Mouse (Mus musculus) spleen, adult 10 weeks (tissue): ENCODE data around the gene Itgb2l. TPM values are rescaled to one million over a fixed set of nuclear protein-coding genes. Genes with fewer than 3 reads are reported as not detected.

Experiments used
- polyA plus RNA-seq: library from polyadenylated mRNA; stranded (reverse); fragments of 350-450 nt; fragmentation: Illumina TruSeq; extraction: RNeasy Lipid Tissue Mini Kit (QIAGEN cat#74804); gene quantifications from one replicate; pipeline ENCODE4 v1.2.3, GENCODE M21; 2015; ENCODE audit warnings: low replicate concordance; ENCODE audit not compliant: insufficient read depth

Gene Itgb2l
- 0.17 TPM for polyA plus RNA-seq

DNA sequence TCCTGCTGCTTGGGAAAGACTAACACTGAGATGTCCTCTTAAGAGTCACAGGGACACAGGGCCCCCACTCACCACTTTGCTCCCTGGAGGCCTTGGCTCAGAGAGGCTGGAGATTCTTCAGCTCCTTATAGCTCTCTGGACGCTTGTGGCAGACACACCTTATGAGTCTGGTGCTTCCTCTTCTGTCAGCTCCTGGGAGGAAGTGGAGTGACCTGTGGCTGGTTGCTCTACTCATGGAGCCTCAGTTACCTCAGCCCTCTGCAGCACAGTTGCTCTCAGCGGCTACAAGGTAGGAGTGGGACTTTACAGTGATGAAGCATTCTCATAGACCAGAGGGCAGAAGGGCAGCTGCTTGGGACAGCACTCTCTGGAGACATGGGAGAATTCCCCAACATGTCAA is at the start of gene Itgb2l:
Gene Itgb2l, minus strand, starts transcription at position 152 of the 400 bp plus-strand sequence.

DNA sequence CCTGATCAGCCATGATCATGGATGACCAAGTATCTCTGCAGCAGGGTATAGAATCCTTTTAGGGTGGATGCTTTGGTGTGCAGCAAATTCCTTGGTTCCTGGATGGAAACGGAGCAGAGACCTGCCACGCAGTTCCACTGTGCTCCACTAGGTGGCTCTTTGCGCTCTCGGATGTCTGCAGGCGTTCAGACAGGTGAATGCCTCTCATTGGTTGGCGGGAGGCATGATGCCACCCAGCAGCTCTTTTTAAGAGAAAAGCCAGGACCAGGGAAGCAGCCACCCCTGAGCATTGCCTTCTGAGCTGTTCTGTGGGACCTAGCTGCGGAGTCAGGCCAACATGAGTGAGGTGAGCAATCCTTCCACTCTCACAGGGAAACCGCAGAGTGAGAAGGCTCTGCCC is 24.0 kb upstream of the Itgb2l start, which contains the start of gene Pcp4:
Gene Pcp4, plus strand, starts transcription at position 162 of the 400 bp plus-strand sequence.

Other genes starting within 250 kb of the Itgb2l start
- 4.9 TPM for gene Sh3bgr, start 243.2 kb downstream of the Itgb2l start, polyA plus RNA-seq
- 0.68 TPM for gene B3galt5, start 207.8 kb downstream of the Itgb2l start, polyA plus RNA-seq
- gene Pcp4, start 24.0 kb upstream of the Itgb2l start, polyA plus RNA-seq: 14.7 TPM